In the genomic region with DNA sequence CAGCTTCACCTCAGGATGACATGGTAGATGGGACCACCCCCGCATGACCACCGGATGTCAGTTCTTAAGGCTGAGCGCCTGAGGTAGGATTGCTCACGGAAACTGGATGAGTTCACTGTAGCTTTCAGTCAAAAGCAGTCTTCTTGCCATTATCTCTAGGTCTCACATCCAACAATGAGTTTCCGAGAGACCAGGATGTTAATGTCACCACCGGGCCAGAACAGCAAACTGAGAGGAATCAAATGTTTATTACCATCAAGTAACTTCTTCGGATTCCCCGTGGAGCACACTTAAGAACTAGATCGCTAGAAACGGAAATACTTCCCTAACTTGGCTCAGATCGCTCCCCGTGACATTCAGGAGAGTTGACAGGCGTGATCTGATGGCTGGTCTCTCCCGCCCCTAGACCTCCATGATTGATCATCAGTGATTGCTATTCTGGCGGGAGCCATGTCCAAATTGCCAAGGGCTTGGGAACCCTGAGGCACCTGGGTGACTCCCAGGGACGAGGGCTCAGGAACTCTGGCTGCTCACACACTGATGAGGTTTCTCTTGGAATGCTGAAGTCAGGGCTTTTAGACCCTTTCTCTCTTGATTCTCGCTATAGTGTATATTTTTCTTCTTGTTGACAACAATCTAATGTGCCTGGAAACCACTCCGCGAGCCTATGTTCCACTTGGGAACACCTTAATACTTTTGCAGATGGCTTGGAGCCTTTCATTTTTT, we compare ENCODE assay signal across 17 mouse cellular contexts.
DNase-seq lines count a peak whose midpoint lies in the region; ATAC-seq and TF ChIP-seq lines count a peak whose summit lies in the region.
"Had no signal": no experiment of that assay in that cellular context is flagged by ENCODE, and none has a peak within 500 bp of the region (broad histone marks: within the 10 kb centered on the region; RNA-seq: fewer than 3 reads in every experiment).

No protein-coding gene starts in this region.

- H3K9me3 ChIP-seq in heart, embryonic 16.5 days (replicated peaks; ENCODE audit: control insufficient read depth, low read length) = no peaks in the 10 kb centered on the region
- no peaks in the 10 kb centered on the region for H3K9me3 ChIP-seq in kidney, embryonic 14.5 days (ENCODE audit: control insufficient read depth, low read length)
- H3K9me3 ChIP-seq in limb, embryonic 14.5 days (ENCODE audit: control insufficient read depth, low read length) = no peaks in the 10 kb centered on the region
- no peaks in the 10 kb centered on the region for H3K9me3 ChIP-seq in midbrain, embryonic 11.5 days (ENCODE audit: control insufficient read depth, low read length)
- H3K9me3 ChIP-seq: forebrain, embryonic 12.5 days; heart, embryonic 15.5 days had no signal

- DNase-seq in heart, adult 9 months (ENCODE audit: low spot score in 2 of 2) = no peak
- no peak for DNase-seq in kidney, postnatal 4 days
- peak; percentile 64 for DNase-seq in limb, embryonic 14.5 days (ENCODE audit: low spot score)
- no peak for DNase-seq in midbrain, embryonic 11.5 days (ENCODE audit: low spot score, missing footprints)
- DNase-seq: adrenal gland, adult 8-10 months; adrenal gland, postnatal 36 days; cerebellum, adult 2 months; cerebellum, postnatal 10 days; gastrocnemius, postnatal 14 days had no signal

- H3K4me1 ChIP-seq in heart, embryonic 16.5 days (ENCODE audit: control insufficient read depth, insufficient read depth, low read length) = no peaks in the 10 kb centered on the region
- no peaks in the 10 kb centered on the region for H3K4me1 ChIP-seq in kidney, embryonic 14.5 days (ENCODE audit: control insufficient read depth, insufficient read depth, low read length)
- peaks cover 21% of the 10 kb centered on the region for H3K4me1 ChIP-seq in limb, embryonic 14.5 days (ENCODE audit: control insufficient read depth, insufficient read depth, low read length)
- no peaks in the 10 kb centered on the region for H3K4me1 ChIP-seq in midbrain, embryonic 11.5 days (ENCODE audit: control insufficient read depth, insufficient read depth, low read length)
- H3K4me1 ChIP-seq: forebrain, embryonic 12.5 days; heart, embryonic 15.5 days had no signal

- H3K36me3 ChIP-seq in heart, embryonic 16.5 days (ENCODE audit: control insufficient read depth, insufficient read depth) = no peaks in the 10 kb centered on the region
- H3K36me3 ChIP-seq in kidney, embryonic 14.5 days (ENCODE audit: control insufficient read depth, insufficient read depth, low read length) = no peaks in the 10 kb centered on the region
- no peaks in the 10 kb centered on the region for H3K36me3 ChIP-seq in limb, embryonic 14.5 days (ENCODE audit: control insufficient read depth, insufficient read depth, low read length)
- H3K36me3 ChIP-seq in midbrain, embryonic 11.5 days (ENCODE audit: control insufficient read depth, insufficient read depth, low read length) = no peaks in the 10 kb centered on the region
- H3K36me3 ChIP-seq: forebrain, embryonic 12.5 days; heart, embryonic 15.5 days had no signal

- no peak for ATAC-seq in heart, embryonic 16.5 days (replicated peaks; ENCODE audit: extremely low read depth, insufficient read depth, low FRiP score)
- ATAC-seq in kidney, embryonic 14.5 days (ENCODE audit: low FRiP score, low TSS enrichment) = 0 out of 2 replicates have a peak, but pooled peaks have one; percentile 16
- peak; percentile 48; the same call in 1 of the 2 replicates for ATAC-seq in limb, embryonic 14.5 days (ENCODE audit: low FRiP score, low read depth)
- ATAC-seq in midbrain, embryonic 11.5 days (ENCODE audit: low FRiP score) = no peak
- ATAC-seq: forebrain, embryonic 16.5 days; inflammation-experienced regulatory T-cells, adult 6 months; intestine, postnatal 0 days had no signal

- H3K4me3 ChIP-seq in heart, embryonic 16.5 days (ENCODE audit: low read length) = no peak overlapping the region
- H3K4me3 ChIP-seq in kidney, embryonic 14.5 days (ENCODE audit: low read length) = no peak overlapping the region
- no peak overlapping the region for H3K4me3 ChIP-seq in limb, embryonic 14.5 days (replicated peaks; ENCODE audit: low read length)
- no peak overlapping the region for H3K4me3 ChIP-seq in midbrain, embryonic 11.5 days (ENCODE audit: low read depth, low read length)
- H3K4me3 ChIP-seq: forebrain, embryonic 12.5 days; heart, embryonic 15.5 days had no signal

- no peak overlapping the region for H3K4me2 ChIP-seq in heart, embryonic 16.5 days (ENCODE audit: low read depth, low read length)
- no peak overlapping the region for H3K4me2 ChIP-seq in kidney, embryonic 14.5 days (replicated peaks; ENCODE audit: low read depth, low read length)
- no peak overlapping the region for H3K4me2 ChIP-seq in limb, embryonic 14.5 days (replicated peaks; ENCODE audit: low read depth, low read length, severe bottlenecking)
- H3K4me2 ChIP-seq in midbrain, embryonic 11.5 days = no peak overlapping the region
- H3K4me2 ChIP-seq: forebrain, embryonic 12.5 days; heart, embryonic 11.5 days; heart, embryonic 15.5 days had no signal

- no peaks in the 10 kb centered on the region for H3K27me3 ChIP-seq in heart, embryonic 16.5 days (ENCODE audit: control insufficient read depth, insufficient read depth, low read length)
- H3K27me3 ChIP-seq in kidney, embryonic 14.5 days (ENCODE audit: control insufficient read depth, insufficient read depth, low read length) = no peaks in the 10 kb centered on the region
- H3K27me3 ChIP-seq in limb, embryonic 14.5 days (ENCODE audit: control insufficient read depth, insufficient read depth, low read length) = no peaks in the 10 kb centered on the region
- H3K27me3 ChIP-seq in midbrain, embryonic 11.5 days (ENCODE audit: control insufficient read depth, insufficient read depth, low read length) = no peaks in the 10 kb centered on the region
- H3K27me3 ChIP-seq: forebrain, embryonic 12.5 days; heart, embryonic 15.5 days had no signal

- H3K27ac ChIP-seq in heart, embryonic 16.5 days (ENCODE audit: low read length) = peak overlapping the region; percentile 12; the same call in 1 of the 2 replicates
- H3K27ac ChIP-seq in kidney, embryonic 14.5 days (ENCODE audit: low read depth, low read length) = no peak overlapping the region
- H3K27ac ChIP-seq in limb, embryonic 14.5 days (replicated peaks; ENCODE audit: low read depth, low read length) = no peak overlapping the region
- H3K27ac ChIP-seq in midbrain, embryonic 11.5 days (ENCODE audit: low read depth, low read length) = no peak overlapping the region
- H3K27ac ChIP-seq: forebrain, embryonic 12.5 days had no signal

- WGBS in heart, embryonic 16.5 days = 73% methylated on average over 19 of the region's 19 CpGs
- 85% methylated on average over 19 of the region's 19 CpGs for WGBS in kidney, embryonic 14.5 days
- WGBS in limb, embryonic 14.5 days = 74% methylated on average over 19 of the region's 19 CpGs
- WGBS in midbrain, embryonic 11.5 days = 95% methylated on average over 19 of the region's 19 CpGs

- no peak for TF ChIP-seq POLR2A in limb, embryonic 14.5 days (IDR thresholded peaks at IDR 0.05; ENCODE audit: borderline replicate concordance, extremely low read depth, insufficient read depth, insufficient read length)

- no peak overlapping the region for H3K9ac ChIP-seq in heart, embryonic 16.5 days (ENCODE audit: low read length)
- no peak overlapping the region for H3K9ac ChIP-seq in kidney, embryonic 14.5 days (ENCODE audit: low read depth, low read length)
- H3K9ac ChIP-seq in limb, embryonic 14.5 days (ENCODE audit: low read depth, low read length, severe bottlenecking) = no peak overlapping the region
- H3K9ac ChIP-seq in midbrain, embryonic 11.5 days (ENCODE audit: low read length) = no peak overlapping the region
- H3K9ac ChIP-seq: forebrain, embryonic 12.5 days; heart, embryonic 15.5 days had no signal

Comparison
In these comparisons a context has a peak if more than half of its experiments do, and no peak if none do; other contexts are left out.
1. ATAC-seq: peak in kidney, embryonic 14.5 days (single experiment) and limb, embryonic 14.5 days (single experiment); none in heart, embryonic 16.5 days (single experiment) and midbrain, embryonic 11.5 days (single experiment).